Mouse (Mus musculus): ENCODE results near the gene Klk4.

Gene Klk4

DNA sequence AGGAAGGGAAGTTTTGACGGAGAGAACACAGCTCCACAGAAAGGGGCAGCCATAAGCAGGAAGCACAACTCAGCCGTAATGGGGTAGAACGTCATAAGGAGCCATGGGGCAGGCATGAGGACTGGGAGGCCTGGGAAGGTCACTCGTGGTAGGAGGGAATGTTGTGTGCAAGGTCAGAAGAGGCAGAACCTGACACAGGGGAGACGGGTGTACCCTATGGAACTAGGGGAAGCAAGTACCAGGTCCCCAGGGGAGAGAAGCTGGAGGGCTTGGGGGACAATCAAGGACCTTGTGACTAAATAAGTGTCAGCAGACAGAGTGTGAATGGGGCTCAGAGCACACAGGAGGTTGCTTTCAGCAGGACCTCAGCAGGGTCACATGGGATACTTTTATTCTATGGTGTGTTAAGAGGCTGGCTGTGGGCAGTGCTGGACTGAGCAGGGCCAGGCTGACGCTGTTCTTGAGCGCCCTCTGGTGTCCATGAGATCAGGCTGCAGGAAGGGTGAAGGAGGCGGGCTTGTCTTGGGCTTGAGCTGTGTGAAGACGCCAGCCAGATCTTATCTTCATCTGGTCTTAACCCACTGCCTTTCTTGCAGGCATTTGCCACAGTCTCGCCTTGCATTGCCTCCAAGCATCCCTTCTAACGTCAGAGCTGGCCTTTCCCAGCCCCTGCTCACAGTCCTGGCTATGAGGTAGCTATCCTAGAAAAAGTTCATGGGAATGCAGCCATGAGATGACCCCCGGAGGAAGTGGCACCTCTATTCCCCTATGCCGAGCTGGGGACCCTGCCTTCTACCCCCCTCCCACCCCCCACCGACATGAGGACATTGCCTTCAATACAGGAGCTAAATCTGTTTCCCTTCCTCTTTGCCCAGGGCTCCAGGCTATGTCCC is 38.8 kb downstream of the Klk4 start:
- peak; percentile 80 for DNase-seq (ENCODE audit: low read depth, low spot score)

DNA sequence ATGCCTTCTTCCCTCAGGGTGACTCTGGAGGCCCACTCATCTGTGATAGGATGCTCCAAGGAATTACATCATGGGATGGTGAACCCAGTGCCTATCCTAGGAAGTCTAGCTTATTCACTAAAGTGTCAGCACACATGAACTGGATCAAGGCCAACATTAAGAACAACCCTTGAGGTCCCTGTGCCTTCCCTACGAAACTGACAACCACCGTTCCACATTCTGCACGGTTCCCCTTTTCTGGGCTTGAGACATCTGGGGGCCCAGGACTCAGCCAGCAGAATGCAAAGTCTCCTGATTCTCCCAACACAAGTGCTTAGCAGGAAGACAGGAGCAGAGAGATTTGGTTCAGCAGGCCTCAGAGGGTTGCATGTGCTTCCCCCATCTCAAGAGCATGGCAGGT is 39.6 kb downstream of the Klk4 start:
- DNase-seq (ENCODE audit: low read depth, low spot score), result no peak

DNA sequence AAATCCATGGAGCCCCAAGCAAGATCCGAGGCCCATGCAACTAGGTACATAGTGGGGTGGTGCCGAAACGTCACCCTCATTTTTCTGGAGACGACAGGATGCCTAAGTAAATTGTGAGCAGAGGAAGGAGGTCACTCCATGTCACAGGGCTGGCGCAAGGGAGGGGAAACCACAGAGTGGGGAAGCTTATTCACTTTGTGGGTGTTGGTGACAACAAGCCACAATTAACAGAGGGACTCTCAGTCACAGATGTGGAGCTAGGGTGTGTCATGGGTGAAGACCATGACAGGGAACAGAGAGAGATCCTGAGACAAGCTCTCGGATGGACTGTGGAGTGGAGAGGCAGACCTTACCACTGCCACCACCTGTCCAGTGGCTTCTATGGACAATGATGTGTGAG is 40.1 kb downstream of the Klk4 start:
- DNase-seq (ENCODE audit: low read depth, low spot score), result no peak

DNA sequence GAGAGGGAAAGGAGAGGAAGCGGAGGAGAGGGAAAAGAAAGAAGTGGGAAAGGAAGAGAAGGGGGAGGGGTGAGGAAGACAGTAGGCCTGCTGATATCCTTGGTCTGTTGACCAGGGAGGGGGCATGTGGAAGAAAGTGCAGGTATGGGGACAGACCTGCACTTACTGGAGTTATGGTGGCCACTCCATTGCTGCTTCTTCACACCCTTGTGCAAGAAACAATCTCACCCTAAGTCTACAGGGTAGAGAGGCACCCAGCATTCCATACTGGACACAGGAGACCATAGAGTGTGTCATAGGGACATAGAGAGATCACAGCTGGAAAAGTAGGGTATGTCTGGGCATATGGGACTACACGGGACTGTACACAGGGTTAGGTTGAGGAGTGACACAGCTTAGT is 41.0 kb downstream of the Klk4 start:
- DNase-seq (ENCODE audit: low read depth, low spot score), result no peak

DNA sequence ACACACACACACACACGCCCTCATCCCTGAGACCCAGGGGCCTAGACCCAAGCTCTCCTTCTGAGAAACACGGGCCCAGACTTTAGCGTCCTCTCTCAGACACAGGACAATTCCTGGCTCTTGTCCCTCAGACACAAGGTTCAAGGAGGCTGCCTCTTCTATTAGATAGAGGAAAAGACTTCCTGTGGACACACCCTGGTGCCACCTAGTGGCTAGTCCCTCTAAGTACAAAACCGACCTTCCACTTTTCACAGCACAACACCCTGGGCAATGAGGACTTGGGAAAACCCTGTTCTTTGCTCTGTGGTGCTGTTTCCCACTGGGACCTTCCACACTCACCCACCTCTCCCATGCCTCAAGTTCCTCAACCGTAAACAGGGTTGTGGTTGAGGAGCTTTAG is 45.0 kb downstream of the Klk4 start:
- DNase-seq (ENCODE audit: low read depth, low spot score), result no peak

DNA sequence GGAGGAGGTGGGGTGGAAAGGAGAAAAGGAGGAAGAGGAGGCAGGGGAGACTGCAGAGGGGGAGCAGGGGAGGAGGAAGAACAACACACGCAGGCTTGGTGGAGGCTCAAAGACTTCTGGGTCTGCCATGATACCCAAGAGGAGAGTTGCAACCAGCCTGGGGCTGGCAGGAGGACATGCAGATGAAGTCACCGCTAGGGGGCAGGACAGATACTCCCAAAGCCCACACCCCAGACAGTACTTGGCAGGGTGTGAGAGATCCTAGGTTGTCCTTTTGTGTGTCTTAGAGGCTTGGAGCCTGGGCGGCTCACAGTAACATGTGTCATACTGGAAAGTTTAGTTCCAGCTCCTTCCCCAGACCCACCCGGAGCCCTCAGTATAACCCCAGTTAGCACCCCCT is 47.6 kb downstream of the Klk4 start:
- DNase-seq (ENCODE audit: low read depth, low spot score), result peak; percentile 20

DNA sequence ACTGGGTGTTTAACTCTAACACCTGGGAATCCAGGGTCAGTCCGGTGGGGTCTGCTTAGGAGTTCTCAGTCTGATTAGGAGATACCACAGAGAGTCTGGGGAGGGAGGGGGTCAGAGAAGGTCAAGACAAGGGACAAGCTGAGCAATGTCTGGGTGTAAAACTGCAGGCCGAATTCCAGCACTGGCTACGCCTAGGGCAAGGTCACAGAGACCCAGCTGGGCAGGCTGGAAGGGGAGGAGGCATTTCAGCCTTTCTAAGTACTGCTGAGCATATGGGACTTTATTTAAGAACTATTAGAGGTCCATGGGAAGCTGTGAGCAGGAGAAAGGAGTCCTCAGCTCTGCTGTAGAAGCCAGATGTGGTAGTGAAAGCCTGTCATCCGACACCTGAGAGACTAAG is 51.4 kb downstream of the Klk4 start:
- no peak for DNase-seq (ENCODE audit: low read depth, low spot score)

DNA sequence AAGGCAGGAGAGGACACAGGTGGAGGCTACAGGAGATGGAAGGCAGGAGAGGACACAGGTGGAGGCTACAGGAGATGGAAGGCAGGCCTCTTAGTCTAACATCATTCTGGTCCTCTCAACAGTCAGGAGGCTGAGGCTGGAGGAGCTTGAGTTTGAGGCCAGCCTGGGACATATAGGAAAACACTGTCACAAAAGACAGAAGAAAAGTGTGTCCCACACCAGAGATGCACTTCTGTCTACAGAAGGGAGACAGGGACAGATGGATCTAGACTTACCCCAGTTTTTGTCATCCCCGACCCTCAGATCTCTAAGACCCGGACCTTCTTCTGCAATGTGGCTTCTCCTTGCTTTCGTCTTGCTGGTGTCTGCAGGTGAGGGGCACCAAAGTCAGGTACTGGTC is 52.5 kb downstream of the Klk4 start, which contains the start of gene Klk15:
Gene Klk15, plus strand, starts transcription at position 301 of the 400 bp plus-strand sequence.
- no peak for DNase-seq (ENCODE audit: low read depth, low spot score)

DNA sequence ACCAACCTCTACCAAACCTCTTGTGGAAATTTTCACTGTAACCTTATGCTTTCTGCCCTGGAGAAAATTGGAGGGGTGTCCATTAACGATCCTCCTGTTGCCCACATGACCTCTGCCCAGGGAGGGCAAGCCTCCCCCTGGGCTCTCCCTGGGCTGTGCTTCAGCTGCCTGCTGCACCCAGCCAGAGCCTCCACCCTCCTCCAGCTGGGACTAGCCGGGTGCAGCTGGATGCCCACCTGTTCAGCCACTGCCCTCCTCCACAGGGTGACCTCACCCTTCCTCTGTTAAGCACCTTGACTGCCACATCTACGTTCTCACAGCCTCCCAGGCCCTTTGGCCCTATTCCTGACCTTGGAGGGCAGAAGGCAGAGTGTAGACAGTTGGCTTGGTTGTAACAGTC is 53.8 kb downstream of the Klk4 start:
- DNase-seq (ENCODE audit: low read depth, low spot score), result no peak

Measured in forelimb bud, embryonic 11.5 days (tissue).